Mouse (Mus musculus): ENCODE measurements around the gene Rusc2. TPM values are rescaled to one million over a fixed set of nuclear protein-coding genes. Genes with fewer than 3 reads are reported as not detected.

The Rusc2 gene
- polyA plus RNA-seq, 1 experiment from 2014 or later = 10.9 TPM

DNA sequence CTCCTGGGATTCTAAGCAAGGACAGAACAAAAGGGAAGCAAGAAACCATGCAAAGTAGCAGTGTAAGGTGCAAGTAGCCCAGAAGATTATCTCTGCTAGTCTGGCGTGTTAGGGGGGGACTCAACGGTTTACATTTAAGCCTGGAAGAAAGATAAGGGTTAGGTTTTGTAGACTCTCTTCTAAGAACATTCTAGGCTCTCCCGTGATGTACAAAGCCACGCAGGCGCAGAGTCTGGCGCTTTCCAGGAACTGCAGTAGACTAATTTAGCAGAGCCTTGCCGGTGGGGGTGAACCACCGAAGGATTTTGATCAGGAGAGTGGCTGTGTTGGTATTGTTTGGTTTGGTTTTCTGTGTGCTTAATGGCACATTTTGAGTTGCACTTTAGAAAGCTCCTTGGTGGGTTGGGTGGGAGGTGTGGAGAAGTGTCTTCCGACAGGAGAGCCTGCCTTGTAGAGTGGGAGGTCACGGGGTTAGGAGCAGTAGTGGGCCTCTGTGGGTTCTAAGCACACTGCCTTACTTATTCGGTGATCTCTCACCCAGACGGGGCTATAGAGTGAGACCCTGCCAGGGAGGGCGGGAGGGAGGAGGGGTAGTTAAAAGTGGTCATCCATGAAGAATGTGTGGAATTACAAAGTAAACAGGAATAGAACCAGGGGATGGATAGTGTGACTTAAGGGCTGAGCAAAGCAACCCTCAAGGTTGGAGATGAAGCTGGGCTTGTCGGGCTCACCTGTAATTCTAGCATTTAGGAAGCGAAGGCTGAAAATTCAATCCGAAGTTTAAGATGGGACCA lies 35.7 kb downstream of the Rusc2 start:
- no peak for ATAC-seq (ENCODE audit: insufficient number of reproducible peaks, insufficient read depth, low FRiP score, low read depth)
- Histone ChIP-seq H3K9ac (ENCODE audit: low read length) (no peak overlapping the region; the same call in 1 of the 2 replicates), H3K4me1 (ENCODE audit: control insufficient read depth in 2 of 2, insufficient read depth in 2 of 2, low read length in 2 of 2) (peaks cover 8 to 24% of the 10 kb centered on the region in 2 experiments; a peak in 3 of 4 replicates), H3K36me3 (ENCODE audit: control insufficient read depth, insufficient read depth, low read length) (peaks cover 51% of the 10 kb centered on the region), H3K9me3 (ENCODE audit: control insufficient read depth, low read length) (no peaks in the 10 kb centered on the region), H3K27me3 (ENCODE audit: control insufficient read depth, insufficient read depth, low read length) (no peaks in the 10 kb centered on the region), H3K4me2 (ENCODE audit: low read length) (no peak overlapping the region), H3K27ac (replicated peaks in 1 of 2; ENCODE audit: control insufficient read depth in 1 of 2, insufficient read depth in 1 of 2, low read depth in 2 of 2, low read length in 2 of 2) (peak overlapping the region; percentile 41 to 49; a peak in 2 of 4 replicates), H3K4me3 (ENCODE audit: control insufficient read depth in 1 of 2, insufficient read depth in 1 of 2, low read depth in 1 of 2, low read length in 2 of 2) (no peak overlapping the region)
- WGBS = 59% methylated on average over 16 of the region's 16 CpGs

DNA sequence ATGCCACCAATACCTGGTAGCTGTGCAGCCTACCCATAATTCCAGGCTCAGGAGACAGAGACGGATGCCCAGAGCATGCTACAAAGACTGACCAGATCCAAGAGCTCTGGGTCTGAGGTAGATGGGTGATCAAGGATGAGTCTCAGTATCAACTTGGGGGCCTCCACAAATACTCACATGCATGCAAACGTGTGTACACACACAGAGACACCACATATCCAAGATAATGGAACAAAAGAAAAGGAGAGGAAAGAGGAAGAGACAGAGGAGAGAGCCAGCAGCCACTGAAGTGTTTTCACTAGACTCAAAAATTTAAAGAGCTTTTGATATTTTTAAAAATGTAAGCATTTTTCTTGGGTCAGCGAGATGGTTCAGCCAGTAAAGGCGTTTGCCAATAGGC lies 36.7 kb downstream of the Rusc2 start:
- Histone ChIP-seq H3K4me1 (ENCODE audit: control insufficient read depth in 2 of 2, insufficient read depth in 2 of 2, low read length in 2 of 2) (peaks cover 6 to 24% of the 10 kb centered on the region in 2 experiments; a peak in 3 of 4 replicates), H3K4me2 (ENCODE audit: low read length) (no peak overlapping the region), H3K27ac (replicated peaks in 1 of 2; ENCODE audit: control insufficient read depth in 1 of 2, insufficient read depth in 1 of 2, low read depth in 2 of 2, low read length in 2 of 2) (no peak overlapping the region), H3K27me3 (ENCODE audit: control insufficient read depth, insufficient read depth, low read length) (no peaks in the 10 kb centered on the region), H3K4me3 (ENCODE audit: control insufficient read depth in 1 of 2, insufficient read depth in 1 of 2, low read depth in 1 of 2, low read length in 2 of 2) (no peak overlapping the region), H3K36me3 (ENCODE audit: control insufficient read depth, insufficient read depth, low read length) (peaks cover 61% of the 10 kb centered on the region), H3K9me3 (ENCODE audit: control insufficient read depth, low read length) (no peaks in the 10 kb centered on the region), H3K9ac (ENCODE audit: low read length) (no peak overlapping the region)
- ATAC-seq (ENCODE audit: insufficient number of reproducible peaks, insufficient read depth, low FRiP score, low read depth) = no peak
- WGBS = 76% methylated on average over 4 of the region's 4 CpGs

DNA sequence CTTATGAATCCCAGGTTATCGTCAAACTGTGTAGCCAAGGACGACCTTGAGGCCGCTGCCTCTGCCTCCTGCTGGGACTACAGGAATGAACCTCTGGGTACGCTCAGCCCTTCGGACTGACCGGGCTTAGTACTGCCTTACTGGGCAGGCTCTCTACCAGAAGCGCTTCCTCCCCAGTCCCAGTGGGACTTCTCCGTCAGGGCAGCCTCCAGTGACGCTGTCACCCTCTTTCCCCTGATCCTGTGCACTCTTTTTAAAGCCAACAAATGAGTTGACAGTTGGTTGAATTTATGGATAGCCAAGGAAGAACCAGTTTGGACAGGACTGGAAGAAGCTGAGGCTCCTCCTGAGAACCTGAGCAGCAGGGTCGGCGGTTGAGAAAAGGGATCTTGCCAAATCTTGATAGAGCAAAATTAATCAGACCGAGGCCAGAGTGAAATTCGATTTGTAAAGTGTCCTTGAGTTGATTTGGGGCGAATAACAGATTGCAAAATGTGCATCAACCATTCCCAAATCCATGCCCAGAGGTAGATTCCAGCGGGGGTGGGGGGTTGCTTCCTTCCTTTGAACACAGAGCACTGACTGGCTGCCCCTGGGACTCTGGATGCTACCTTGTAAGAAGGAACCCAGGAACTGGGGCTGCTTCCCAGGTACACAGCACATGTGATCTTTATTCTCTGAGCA lies 37.3 kb downstream of the Rusc2 start:
- H3K4me2 ChIP-seq (ENCODE audit: low read length) = no peak overlapping the region
- no peak for ATAC-seq (ENCODE audit: insufficient number of reproducible peaks, insufficient read depth, low FRiP score, low read depth)
- H3K27ac ChIP-seq (replicated peaks in 1 of 2; ENCODE audit: control insufficient read depth in 1 of 2, insufficient read depth in 1 of 2, low read depth in 2 of 2, low read length in 2 of 2) = no peak overlapping the region
- H3K27me3 ChIP-seq (ENCODE audit: control insufficient read depth, insufficient read depth, low read length) = no peaks in the 10 kb centered on the region
- H3K4me1 ChIP-seq (ENCODE audit: control insufficient read depth in 2 of 2, insufficient read depth in 2 of 2, low read length in 2 of 2) = peaks cover 6 to 24% of the 10 kb centered on the region in 2 experiments; a peak in 3 of 4 replicates
- H3K9me3 ChIP-seq (ENCODE audit: control insufficient read depth, low read length) = no peaks in the 10 kb centered on the region
- 49% methylated on average over 15 of the region's 15 CpGs for WGBS
- H3K9ac ChIP-seq (ENCODE audit: low read length) = no peak overlapping the region
- no peak overlapping the region for H3K4me3 ChIP-seq (ENCODE audit: control insufficient read depth in 1 of 2, insufficient read depth in 1 of 2, low read depth in 1 of 2, low read length in 2 of 2)
- peaks cover 68% of the 10 kb centered on the region for H3K36me3 ChIP-seq (ENCODE audit: control insufficient read depth, insufficient read depth, low read length)

DNA sequence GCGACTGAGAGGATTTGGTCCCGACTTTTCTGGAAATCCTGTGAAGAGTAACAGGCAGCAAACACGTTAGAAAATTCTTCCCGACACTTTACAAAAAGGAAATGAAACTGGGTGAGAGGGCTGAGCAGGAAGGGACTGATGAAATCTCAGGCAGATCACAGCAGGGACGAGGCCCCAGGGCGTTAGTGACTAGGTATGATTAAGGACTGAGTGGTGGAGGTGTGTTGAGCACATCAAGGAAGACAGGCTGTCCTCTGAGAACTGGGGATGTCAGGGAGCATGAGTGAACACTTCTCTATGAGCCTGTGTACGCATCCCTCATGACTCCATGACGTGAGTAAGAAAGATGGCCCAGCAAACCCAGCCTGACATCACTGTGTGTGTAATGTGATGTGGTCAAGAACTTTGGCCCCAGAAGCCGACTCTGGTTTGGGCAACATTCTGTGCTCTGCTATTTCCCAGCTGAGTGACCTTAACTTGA lies 38.1 kb downstream of the Rusc2 start:
- H3K9ac ChIP-seq (ENCODE audit: low read length) = no peak overlapping the region
- H3K36me3 ChIP-seq (ENCODE audit: control insufficient read depth, insufficient read depth, low read length) = peaks cover 69% of the 10 kb centered on the region

DNA sequence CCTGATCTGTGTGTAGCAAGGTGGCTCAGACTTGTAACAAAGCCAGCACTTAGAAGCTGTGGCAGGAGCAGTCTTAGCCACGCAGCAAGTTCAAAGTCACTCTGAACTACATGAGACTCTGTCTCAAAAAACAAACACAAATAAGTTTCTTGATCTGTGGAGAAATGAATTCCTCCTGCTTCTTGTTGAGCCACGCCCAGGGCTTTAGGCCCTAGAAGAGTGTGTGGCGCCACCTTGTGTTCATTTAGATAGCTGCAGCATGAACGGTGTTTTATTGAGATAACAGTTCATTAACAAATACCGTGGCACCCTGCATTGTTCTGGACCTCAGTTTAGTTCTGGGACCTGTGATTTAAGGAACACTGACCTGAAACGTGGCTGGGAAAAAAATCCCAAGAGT lies 38.5 kb downstream of the Rusc2 start:
- H3K27me3 ChIP-seq (ENCODE audit: control insufficient read depth, insufficient read depth, low read length) = no peaks in the 10 kb centered on the region
- H3K4me3 ChIP-seq (ENCODE audit: control insufficient read depth in 1 of 2, insufficient read depth in 1 of 2, low read depth in 1 of 2, low read length in 2 of 2) = no peak overlapping the region
- peaks cover 69% of the 10 kb centered on the region for H3K36me3 ChIP-seq (ENCODE audit: control insufficient read depth, insufficient read depth, low read length)
- H3K9me3 ChIP-seq (ENCODE audit: control insufficient read depth, low read length) = no peaks in the 10 kb centered on the region
- 0 out of 4 replicates have a peak overlapping the region, but pooled peaks of 1 of the 2 experiments have one; percentile 1 for H3K27ac ChIP-seq (replicated peaks in 1 of 2; ENCODE audit: control insufficient read depth in 1 of 2, insufficient read depth in 1 of 2, low read depth in 2 of 2, low read length in 2 of 2)
- H3K4me1 ChIP-seq (ENCODE audit: control insufficient read depth in 2 of 2, insufficient read depth in 2 of 2, low read length in 2 of 2) = peaks cover 6 to 24% of the 10 kb centered on the region in 2 experiments; a peak in 3 of 4 replicates
- no peak overlapping the region for H3K9ac ChIP-seq (ENCODE audit: low read length)
- H3K4me2 ChIP-seq (ENCODE audit: low read length) = no peak overlapping the region
- no peak for ATAC-seq (ENCODE audit: insufficient number of reproducible peaks, insufficient read depth, low FRiP score, low read depth)
- 4% methylated on average over 6 of the region's 6 CpGs for WGBS

More for the DNA sequence above, 38.1 kb downstream of the Rusc2 start:
- no peak overlapping the region for H3K4me3 ChIP-seq (ENCODE audit: control insufficient read depth in 1 of 2, insufficient read depth in 1 of 2, low read depth in 1 of 2, low read length in 2 of 2)
- no peak overlapping the region for H3K4me2 ChIP-seq (ENCODE audit: low read length)
- no peaks in the 10 kb centered on the region for H3K27me3 ChIP-seq (ENCODE audit: control insufficient read depth, insufficient read depth, low read length)
- peaks cover 6 to 24% of the 10 kb centered on the region in 2 experiments; a peak in 3 of 4 replicates for H3K4me1 ChIP-seq (ENCODE audit: control insufficient read depth in 2 of 2, insufficient read depth in 2 of 2, low read length in 2 of 2)
- no peak for ATAC-seq (ENCODE audit: insufficient number of reproducible peaks, insufficient read depth, low FRiP score, low read depth)
- H3K27ac ChIP-seq (replicated peaks in 1 of 2; ENCODE audit: control insufficient read depth in 1 of 2, insufficient read depth in 1 of 2, low read depth in 2 of 2, low read length in 2 of 2) = 0 out of 4 replicates have a peak overlapping the region, but pooled peaks of 1 of the 2 experiments have one; percentile 1
- 62% methylated on average over 9 of the region's 9 CpGs for WGBS
- H3K9me3 ChIP-seq (ENCODE audit: control insufficient read depth, low read length) = no peaks in the 10 kb centered on the region

DNA sequence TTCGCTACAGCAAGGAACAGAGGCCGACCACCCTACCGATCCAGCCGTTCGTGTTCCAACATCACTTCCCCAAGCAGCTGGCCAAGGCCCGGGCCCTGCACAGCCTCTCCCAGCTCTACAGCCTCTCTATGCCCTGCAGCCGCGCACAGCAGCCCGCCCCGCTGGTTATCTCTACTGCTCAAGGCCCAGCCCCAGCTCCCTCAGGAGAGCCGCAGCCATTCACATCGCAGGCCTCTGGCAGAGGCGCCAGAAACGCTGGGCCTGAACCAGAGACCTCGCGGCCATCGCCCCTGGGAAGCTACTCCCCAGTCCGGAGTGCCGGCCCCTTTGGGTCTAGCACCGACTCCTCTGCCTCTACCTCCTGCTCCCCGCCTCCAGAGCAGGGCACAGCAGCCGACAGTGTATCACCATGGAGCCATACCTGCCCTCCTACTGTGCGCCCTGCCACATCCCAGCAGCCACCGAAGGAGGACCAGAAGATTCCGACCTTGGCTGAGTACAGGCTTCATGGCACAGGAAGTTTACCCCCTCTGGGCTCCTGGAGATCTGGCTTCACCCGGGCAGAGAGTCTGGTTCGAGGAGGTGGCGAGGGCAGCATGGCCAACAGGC lies 40.0 kb downstream of the Rusc2 start:
- 72% methylated on average over 28 of the region's 28 CpGs for WGBS
- H3K9me3 ChIP-seq (ENCODE audit: control insufficient read depth, low read length) = no peaks in the 10 kb centered on the region
- ATAC-seq (ENCODE audit: insufficient number of reproducible peaks, insufficient read depth, low FRiP score, low read depth) = no peak
- no peak overlapping the region for H3K9ac ChIP-seq (ENCODE audit: low read length)
- H3K36me3 ChIP-seq (ENCODE audit: control insufficient read depth, insufficient read depth, low read length) = peaks cover 68% of the 10 kb centered on the region
- peaks cover 8% of the 10 kb centered on the region for H3K27me3 ChIP-seq (ENCODE audit: control insufficient read depth, insufficient read depth, low read length)
- H3K4me3 ChIP-seq (ENCODE audit: control insufficient read depth in 1 of 2, insufficient read depth in 1 of 2, low read depth in 1 of 2, low read length in 2 of 2) = no peak overlapping the region
- no peak overlapping the region for H3K27ac ChIP-seq (replicated peaks in 1 of 2; ENCODE audit: control insufficient read depth in 1 of 2, insufficient read depth in 1 of 2, low read depth in 2 of 2, low read length in 2 of 2)
- H3K4me1 ChIP-seq (ENCODE audit: control insufficient read depth in 2 of 2, insufficient read depth in 2 of 2, low read length in 2 of 2) = peaks cover 6 to 24% of the 10 kb centered on the region in 2 experiments; a peak in 3 of 4 replicates
- no peak overlapping the region for H3K4me2 ChIP-seq (ENCODE audit: low read length)

DNA sequence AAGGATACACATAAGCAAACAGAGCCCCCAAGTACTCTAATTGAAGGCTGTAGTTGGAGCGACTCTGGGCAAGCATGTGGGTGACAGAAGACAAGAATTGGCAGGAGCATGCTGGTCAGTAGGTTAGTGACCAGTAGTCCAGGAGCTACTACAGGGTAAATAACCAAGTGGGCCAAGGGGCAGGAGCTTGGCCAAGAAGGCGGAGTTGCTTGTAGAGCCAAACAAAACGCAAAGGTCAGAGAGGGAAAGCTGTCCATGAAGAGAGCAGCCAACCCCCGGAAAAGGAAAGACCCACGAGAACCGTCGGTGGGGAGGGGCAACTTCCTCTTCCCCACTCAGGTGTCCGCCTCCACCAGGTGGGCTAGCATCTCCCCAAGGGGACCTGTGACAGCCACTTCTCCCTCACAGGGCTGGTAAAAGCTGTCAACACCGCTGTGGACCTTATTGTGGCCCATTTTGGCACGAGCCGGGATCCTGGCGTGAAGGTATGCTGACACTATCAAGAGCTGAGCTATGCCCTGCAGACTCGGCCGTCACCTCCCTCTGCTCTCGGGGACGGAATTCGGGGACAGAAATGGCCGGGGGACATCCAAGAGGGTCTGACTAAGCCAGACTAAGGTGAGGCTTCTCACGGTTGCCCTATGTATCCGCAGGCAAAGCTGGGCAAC lies 41.6 kb downstream of the Rusc2 start:
- no peaks in the 10 kb centered on the region for H3K9me3 ChIP-seq (ENCODE audit: control insufficient read depth, low read length)
- no peak overlapping the region for H3K4me3 ChIP-seq (ENCODE audit: control insufficient read depth in 1 of 2, insufficient read depth in 1 of 2, low read depth in 1 of 2, low read length in 2 of 2)
- peaks cover 1 to 14% of the 10 kb centered on the region in 2 experiments; a peak in 3 of 4 replicates for H3K4me1 ChIP-seq (ENCODE audit: control insufficient read depth in 2 of 2, insufficient read depth in 2 of 2, low read length in 2 of 2)
- no peak overlapping the region for H3K27ac ChIP-seq (replicated peaks in 1 of 2; ENCODE audit: control insufficient read depth in 1 of 2, insufficient read depth in 1 of 2, low read depth in 2 of 2, low read length in 2 of 2)
- 85% methylated on average over 20 of the region's 20 CpGs for WGBS
- H3K36me3 ChIP-seq (ENCODE audit: control insufficient read depth, insufficient read depth, low read length) = peaks cover 62% of the 10 kb centered on the region
- ATAC-seq (ENCODE audit: insufficient number of reproducible peaks, insufficient read depth, low FRiP score, low read depth) = no peak
- H3K9ac ChIP-seq (ENCODE audit: low read length) = no peak overlapping the region
- H3K4me2 ChIP-seq (ENCODE audit: low read length) = no peak overlapping the region
- peaks cover 9% of the 10 kb centered on the region for H3K27me3 ChIP-seq (ENCODE audit: control insufficient read depth, insufficient read depth, low read length)

Measured in heart, embryonic 14.5 days (tissue).